Mouse (Mus musculus) liver, adult 2 months (tissue): ENCODE data around the gene Cebpzos.

Experiments used
- CTCF ChIP-seq: fragments of 200-500 bp; IDR thresholded peaks from 2 replicates; pipeline ENCODE4 v1.5.1; 2011; ENCODE audit warnings: low read depth, low read length, control low read depth
- POLR2A ChIP-seq: fragments of 200-500 bp; IDR thresholded peaks from 2 replicates; pipeline ENCODE4 v1.6.1; 2011; ENCODE audit warnings: low read length, control low read depth; ENCODE audit not compliant: insufficient read depth; ENCODE audit errors: extremely low read depth

- TF ChIP-seq CTCF (no peak), POLR2A (no peak)
These were observed 42.4 kb upstream of the Cebpzos start for GRCm38 (mm10) chr17:78873886-78874285.
